Mouse (Mus musculus) adrenal gland, postnatal 14 days (tissue): ENCODE results near the gene Dvl2. TPM values are rescaled to one million over a fixed set of nuclear protein-coding genes. Genes with fewer than 3 reads are reported as not detected.
"Not testable (repeated sequence)": the region's sequence is repeated elsewhere in the genome, so short reads cannot be mapped to it uniquely, and the experiment has no call there.

Source experiments
- DNase-seq: peaks from one replicate; pipeline ENCODE4 v3.0.0; 2021; ENCODE audit warnings: mixed read lengths
- long read RNA-seq, 2 experiments: library from polyadenylated mRNA; stranded (forward); transcript quantifications; one replicate each; pipeline ENCODE4 v2.0.0; 2021
- total RNA-seq: library from RNA; stranded (reverse); gene quantifications from 2 replicates; pipeline ENCODE4 v1.2.3, GENCODE M21; 2021

Gene Dvl2
- total RNA-seq = 16.0 and 23.1 TPM in 2 replicates
- long read RNA-seq, experiment 1, transcript Dvl2-201 (15 exons, 2,968 nt) = major isoform, 9 of 16 reads
- long read RNA-seq, experiment 1, partial matches to known transcripts = 5 of 16 reads
- long read RNA-seq, experiment 1, other reads (novel, unspliced or antisense) = 2 of 16 reads
- long read RNA-seq, experiment 2, partial matches to known transcripts = 2 of 8 reads
- long read RNA-seq, experiment 2, other reads (novel, unspliced or antisense) = 2 of 8 reads

DNA sequence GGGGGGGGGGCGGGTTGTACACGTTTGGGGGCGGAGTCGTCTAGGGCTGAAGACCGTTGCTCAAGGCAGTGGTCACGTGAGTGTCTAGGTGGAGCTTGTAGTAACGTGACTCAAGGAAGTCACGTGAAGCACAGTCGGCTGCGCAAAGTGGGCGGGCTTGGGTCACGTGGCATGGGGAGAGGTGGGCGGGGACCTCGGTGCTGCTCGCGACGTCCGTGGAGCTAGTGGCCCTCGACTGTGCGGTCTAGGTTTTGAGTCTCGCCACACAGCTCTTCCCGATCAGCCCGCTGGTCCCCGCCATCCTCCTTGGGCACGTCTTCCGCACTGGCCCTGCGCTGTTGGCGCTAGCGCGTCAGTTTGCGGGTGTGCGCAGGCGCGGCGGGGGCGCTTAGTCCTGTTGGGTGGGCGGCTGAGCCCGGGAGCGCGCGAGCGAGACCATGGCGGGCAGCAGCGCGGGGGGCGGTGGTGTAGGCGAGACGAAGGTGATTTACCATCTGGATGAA, at the start of gene Dvl2:
Dvl2 (plus strand) TSS at position 200 of the 503 bp plus-strand sequence.
- DNase-seq = peak; percentile 96

DNA sequence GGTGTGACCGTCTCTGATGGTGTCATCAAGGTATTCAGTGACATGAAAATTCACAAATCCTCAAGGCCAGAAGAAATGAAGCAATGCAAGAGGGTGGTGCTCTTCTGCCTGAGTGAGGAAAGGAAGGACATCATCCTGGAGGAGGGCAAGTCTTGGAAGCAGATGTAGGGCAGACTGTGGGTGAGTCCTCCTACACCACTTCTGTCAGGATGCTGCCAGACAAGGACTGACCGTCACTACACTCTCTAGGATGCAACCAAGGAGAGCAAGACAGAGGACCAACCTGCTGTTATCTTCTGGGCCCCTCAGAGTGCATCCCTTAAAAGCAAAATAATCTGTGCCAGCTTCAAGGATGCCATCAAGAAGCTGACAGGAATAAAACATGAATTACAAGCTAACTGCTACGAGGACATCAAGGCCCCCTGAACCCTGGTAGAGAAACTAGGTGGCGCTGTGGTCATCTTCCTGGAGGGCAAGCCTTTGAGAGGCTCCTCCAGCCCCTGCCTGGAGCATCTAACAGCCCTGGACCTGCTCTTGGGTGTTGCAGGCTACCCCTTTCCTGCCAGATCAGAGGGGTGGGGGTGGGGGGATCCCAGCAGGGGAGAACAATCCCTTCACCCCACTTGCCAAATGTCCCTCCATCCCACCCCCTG, 49.5 kb upstream of the Dvl2 start:
- peak; percentile 54 for DNase-seq

GRCm38 (mm10) chr11:69952274-69952673, 48.1 kb upstream of the Dvl2 start:
- no peak for DNase-seq

DNA sequence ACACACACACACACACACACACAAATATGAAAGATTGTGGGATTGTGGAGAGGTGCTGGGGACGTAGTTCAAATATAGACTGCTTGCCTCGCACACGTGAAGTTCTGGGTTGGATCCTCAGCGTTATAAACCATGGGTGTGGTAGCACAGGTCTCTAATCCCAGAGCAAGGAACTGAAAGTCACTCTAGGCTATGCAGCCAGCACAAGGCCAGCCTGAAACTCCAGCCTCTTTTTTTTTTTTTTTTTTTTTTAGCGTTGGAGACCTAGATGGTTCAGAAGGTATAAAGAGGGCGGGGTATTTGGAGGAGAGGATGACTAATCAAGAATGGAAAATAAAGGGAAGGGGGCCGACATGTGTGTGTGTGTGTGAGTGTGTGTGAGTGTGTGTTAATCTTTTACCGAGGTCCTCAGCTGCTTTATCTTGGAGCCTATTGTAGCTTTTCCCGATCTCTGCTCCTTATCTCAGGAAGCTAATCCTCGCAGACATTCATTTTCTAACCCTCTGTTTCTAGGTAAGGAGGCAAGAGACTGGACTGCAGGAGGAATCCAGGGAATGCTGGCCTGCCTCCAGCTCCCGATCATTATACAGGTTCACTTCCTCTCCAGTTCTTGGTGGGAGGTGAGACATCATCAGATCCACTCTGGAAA, 47.0 kb upstream of the Dvl2 start:
- no peak for DNase-seq

- not testable (repeated sequence) for DNase-seq
Observed at GRCm38 (mm10) chr11:69955618-69956017, 44.8 kb upstream of the Dvl2 start.

DNA sequence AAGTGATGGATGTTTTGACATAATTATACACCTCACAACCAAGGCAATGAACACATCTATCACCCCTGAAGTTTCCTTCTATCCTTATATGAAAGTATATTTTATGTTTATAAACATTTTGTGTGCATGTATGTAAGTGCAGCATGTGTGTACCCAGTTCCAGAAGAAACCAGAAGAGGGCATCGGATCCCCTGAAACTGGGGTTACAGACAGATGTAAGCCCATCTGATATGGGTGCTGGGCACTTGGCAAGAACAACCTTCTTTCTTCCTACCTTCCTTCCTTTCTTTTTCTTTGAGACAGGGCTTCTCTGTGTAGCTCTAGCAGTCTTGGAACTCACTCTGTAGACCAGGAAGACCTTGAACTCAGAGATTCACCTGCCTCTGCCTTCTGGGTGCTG, 44.2 kb upstream of the Dvl2 start:
- no peak for DNase-seq

GRCm38 (mm10) chr11:69960616-69961015, 39.8 kb upstream of the Dvl2 start:
- peak; percentile 50 for DNase-seq

GRCm38 (mm10) chr11:69961841-69962240, 38.6 kb upstream of the Dvl2 start:
- no peak for DNase-seq

DNA sequence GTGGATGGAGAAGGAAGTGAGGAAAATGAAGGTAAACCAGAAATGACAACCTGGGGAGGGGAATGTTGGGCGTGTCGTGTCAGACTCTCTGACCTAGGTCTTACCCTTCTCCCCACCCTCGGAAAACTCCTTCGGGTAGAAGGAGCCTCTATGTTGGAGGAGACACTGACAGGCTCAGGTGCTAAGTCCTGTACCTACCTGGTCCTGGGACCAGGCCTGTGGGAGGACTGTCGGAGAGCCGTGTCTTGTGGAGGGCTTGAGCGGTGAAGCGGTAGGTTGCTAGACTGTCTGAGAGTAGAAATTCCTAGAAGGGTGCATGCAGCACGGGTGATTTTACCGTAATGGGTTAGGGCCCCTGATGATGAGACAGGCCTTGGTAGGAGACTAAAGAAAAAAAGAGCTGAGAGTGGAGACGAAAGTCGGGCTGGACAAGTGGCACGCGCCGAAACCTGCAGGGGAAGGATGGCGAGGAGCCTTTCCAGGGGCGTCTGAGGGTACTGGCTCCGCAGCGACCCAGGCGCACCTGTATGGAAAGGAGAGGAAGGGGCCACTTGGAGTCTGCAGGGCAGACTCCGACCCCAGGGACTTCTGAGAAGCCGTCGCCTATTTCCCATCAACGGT, 35.6 kb upstream of the Dvl2 start, which contains the start of gene Cldn7:
Cldn7 (plus strand) TSS at position 130 of the 621 bp plus-strand sequence.
- DNase-seq = no peak

DNA sequence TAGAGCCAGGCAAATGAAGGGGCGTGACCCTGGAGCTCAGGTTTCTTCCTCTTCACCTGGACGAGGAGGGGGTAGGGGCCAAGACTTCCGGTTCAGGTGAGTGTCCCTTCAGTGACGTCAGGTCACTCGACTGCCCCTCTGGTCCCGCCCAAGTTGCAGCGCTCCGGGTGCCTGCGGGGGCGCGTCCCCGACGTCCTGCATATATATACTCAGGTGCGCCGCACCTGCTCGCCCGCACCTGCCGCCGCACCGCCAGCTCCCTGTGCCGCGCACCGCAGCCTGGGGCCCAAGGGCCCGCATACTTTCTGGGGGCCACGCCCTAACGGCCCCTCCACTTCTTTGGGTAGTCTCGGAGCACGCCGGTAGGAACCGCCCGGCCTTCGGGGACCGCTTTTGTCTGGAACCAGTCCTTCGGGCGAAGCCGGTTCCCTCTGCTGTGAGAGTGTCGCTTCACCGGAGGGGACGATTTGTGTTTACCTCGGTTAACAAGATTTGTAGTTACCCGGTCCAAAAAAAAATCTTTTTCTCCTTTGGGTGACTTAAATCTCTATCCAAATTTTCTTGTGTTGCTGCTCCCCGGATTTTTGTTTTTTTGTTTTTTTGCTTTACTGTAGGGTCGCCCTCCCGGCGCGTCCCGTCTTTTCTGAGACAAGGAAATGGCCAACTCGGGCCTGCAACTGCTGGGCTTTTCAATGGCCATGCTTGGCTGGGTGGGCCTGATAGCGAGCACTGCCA, 35.0 kb upstream of the Dvl2 start:
- DNase-seq = peak; percentile 19

GRCm38 (mm10) chr11:69966006-69966859, 34.2 kb upstream of the Dvl2 start:
- DNase-seq = peak; percentile 60

GRCm38 (mm10) chr11:69966860-69967517, 33.4 kb upstream of the Dvl2 start:
- no peak for DNase-seq

- DNase-seq = no peak
Observed at GRCm38 (mm10) chr11:69968793-69969192, 31.6 kb upstream of the Dvl2 start.

DNA sequence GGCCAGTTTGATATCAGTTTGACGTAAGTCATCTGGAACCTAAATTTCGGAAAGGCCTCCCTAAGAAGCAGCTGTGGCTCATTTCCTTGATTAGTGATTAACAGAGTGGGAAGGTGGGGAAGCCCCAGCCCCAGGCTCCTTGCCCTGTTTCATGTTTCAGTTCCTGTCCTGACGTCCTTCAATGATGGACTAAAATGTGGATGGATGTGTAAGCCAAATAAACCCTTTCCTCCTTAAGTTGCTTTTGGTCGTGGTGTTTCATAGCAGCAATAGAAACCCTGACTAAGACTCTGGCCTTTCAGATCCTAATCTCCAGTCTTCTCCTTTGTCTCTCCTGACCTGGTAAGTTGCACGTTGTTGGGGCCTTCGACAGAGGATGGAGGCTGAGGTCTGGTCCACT, 30.2 kb upstream of the Dvl2 start:
- DNase-seq = no peak

GRCm38 (mm10) chr11:69970775-69971174, 29.6 kb upstream of the Dvl2 start:
- DNase-seq = no peak

DNA sequence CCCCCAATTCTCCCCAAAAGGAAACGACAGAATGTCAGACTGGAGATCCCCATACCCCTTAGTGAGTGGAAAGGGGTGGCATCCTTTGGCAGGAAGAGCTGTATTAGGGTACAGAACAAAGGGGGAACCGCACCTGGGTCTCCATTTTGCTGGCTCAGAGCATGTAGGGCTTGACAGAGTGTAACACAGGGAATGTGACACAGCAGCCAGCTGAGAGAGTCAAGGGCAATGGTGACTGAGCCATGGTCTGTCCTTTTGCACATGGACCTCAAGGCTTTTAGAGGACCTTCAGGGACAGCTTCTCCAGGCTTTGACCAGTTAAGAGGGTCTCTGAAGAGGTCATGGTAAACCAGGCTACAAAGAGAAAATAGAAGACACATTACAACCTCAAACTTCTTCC, 25.5 kb upstream of the Dvl2 start:
- no peak for DNase-seq

GRCm38 (mm10) chr11:69976271-69976670, 24.1 kb upstream of the Dvl2 start:
- DNase-seq = no peak

- no peak for DNase-seq
Observed at GRCm38 (mm10) chr11:69979827-69980195, 20.6 kb upstream of the Dvl2 start.

DNA sequence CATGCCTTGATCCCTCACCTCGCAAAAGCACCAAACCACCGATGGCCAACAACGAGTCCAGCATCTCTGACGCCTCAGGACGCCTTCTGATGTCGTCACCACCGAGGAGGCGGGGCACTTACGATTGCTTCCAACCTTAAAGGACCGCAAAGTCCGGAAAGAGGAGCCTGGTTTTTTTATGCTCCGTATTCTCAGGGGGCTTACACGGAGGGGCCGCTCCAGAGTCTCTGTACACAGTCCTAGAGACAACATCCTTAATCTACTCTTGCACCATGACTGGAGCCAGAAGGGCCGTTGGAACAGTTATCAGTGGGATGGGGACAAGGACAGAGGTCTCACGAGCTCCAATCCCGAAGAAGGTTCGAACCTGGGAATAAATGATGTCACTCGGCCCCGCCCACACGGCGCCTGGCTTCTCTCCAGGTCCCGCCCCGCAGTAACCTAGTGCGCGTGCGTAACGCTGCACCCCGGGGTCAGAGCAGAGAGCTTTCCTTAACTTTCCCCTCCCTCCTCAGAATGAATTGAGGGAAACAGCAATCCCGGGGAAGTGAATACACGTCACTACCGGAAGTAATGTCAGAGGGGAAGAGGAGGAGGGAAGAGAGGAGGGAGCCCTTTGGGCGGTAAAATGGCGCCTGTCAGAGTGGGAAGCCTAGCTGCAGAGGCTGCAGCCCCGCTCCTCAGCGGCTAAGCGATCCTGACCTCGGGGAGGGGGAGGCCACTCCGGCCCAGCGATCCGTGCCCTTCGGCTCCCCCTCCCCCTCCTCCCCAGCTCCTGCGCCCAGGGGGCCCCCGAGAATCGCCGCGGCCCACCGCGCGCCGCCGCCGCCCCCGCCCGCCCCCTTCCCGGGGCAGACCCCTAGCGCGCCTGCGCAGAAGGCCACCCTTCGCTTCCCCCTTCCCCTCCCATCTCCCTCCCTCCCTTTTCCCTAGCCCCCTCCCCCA, 19.9 kb upstream of the Dvl2 start:
- peak; percentile 97 for DNase-seq
